Mouse (Mus musculus) ovary, postnatal 36 days (tissue): Measurements from ENCODE around the gene Lrrc28.
"Not testable (repeated sequence)": the region's sequence is repeated elsewhere in the genome, so short reads cannot be mapped to it uniquely, and the experiment has no call there.

Experiments
- DNase-seq: peaks from one replicate; pipeline ENCODE4 v3.0.0; 2022; ENCODE audit warnings: low spot score, mixed read lengths

The Lrrc28 gene

DNA sequence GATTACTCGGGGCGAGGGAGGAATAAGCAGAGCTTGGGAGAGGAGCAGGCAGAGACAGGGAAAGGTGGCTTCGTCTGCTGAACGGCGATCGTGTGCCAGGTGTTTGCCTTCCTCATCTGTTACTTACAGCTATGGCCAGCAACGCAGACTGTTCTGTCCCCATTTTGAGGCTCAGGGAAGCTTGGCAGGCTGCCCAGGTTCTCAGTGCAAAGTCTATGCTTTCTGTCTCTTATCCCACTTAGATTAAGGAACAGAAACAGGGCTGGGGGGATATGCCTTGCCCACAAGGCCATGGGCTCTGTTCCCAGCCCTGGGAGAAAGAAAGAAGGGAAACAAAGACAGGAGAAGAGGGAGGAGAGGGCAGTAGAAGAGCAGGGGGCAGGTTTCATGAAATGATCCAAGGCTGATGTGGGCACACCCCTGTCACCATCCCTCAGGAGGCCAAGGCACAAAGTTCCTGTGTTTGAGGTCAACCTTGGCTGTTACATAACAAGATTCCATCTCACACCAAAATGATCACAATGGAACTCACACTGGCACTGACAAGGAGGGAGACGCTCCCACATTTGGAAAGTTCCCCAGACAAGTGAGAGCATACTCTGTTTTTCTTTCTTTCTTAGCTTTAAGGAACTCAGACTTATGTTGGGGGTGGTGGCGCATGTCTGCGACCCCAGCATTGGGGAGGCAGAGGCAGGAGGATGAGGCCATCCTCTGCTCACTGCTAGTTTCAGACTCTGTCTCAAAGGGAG lies 116.8 kb downstream of the Lrrc28 start:
- DNase-seq = peak; percentile 82

DNA sequence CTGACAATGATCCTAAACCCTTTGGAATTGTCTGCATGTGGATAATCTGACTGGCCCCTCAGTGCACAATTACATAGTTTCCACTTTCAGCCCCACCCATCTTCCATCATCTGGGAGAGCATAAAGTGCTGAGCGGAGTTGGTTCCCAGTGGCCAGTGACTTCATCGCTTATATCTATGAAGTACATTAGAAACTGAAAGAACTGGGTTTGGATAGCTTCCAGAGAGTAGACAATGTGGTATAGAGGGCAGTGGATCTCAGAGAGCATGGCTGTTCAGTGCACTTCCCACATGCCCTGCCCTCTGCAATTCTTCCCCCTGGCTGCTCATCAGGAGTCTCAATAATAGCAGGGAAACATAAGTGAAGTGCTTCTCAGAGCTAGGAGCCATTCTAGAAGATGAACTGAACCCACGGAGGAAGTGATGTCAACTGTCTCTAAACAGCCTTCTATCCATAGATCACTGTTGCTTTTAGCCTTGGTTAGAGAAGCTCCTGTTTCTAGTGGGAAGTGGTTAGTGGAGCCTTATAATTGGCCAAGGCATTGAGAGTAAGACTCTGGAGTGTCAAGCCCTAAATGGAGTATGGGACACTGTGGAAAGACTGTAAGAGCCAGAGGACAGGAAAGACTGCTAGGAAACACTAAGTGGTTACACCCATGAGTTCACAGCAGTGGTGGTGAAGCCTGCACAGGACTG lies 119.0 kb downstream of the Lrrc28 start:
- no peak for DNase-seq

DNA sequence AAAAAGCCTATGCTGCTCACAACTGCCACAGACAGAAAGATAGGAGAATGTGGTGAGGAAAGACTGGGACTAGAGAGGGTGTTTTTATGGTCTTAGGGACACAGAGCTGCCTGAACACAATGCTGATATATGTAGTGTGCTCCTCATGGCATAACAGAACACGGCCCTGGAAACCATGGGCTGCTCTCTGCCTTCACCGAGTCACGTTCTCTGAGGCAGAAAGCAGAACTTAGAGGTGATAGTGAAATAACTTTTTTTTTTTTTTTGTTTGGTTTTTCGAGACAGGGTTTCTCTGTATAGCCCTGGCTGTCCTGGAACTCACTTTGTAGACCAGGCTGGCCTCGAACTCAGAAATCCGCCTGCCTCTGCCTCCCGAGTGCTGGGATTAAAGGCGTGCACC lies 121.0 kb downstream of the Lrrc28 start:
- DNase-seq = not testable (repeated sequence)

DNA sequence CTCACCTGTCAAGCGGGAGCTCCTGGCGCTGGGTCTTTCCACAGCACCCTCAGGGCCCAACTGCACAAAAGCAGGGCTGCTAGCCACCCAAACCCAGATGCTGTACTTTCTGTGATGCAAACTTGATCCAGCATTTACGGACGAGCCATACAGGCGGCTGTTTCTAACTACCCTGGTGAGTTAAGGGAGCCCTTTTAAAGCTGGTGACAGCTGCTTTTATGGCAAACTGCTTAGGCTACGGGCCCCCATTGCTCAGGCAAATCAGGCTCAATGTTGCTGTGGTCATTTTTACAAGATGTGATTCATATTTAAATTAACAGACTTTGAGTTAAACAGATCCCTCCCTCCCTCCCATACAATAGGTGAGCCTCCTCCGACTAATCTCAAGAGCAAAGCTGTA lies 121.7 kb downstream of the Lrrc28 start:
- no peak for DNase-seq

DNA sequence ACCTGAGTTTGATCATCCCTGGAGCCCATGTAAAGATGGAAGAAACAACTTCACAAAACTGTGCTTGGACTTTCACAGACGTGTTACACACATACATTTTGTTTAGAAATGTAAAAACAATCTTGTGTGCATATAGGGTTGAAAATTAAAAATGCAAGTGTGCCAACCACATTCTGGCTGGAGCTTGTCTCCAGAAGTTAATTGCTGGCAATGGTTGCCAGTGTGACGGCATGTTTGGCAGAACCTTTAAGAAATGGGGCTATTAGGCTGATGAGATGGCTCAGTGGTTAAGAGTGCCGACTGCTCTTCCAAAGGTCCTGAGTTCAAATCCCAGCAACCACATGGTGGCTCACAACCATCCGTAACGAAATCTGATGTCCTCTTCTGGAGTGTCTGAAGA lies 123.3 kb downstream of the Lrrc28 start:
- DNase-seq = not testable (repeated sequence)

DNA sequence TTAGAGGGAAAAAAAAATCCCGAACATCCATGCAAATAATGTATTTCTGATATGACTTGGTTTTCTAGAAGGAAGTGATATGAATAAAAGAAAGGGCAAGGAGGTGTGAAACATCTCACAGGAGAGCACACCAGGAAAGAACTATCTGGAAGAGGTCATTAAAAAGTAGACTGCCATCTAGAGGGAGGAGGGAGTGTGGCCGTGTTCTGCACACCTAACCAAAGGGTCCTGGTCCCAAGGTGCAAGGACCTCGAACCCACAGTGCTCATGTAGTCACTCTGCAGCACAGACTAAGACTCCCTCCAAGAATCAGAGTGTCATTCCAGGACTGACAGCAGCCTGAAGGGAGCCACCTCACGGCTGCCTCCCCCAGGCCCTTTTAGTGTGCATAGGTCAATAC lies 124.1 kb downstream of the Lrrc28 start:
- no peak for DNase-seq

DNA sequence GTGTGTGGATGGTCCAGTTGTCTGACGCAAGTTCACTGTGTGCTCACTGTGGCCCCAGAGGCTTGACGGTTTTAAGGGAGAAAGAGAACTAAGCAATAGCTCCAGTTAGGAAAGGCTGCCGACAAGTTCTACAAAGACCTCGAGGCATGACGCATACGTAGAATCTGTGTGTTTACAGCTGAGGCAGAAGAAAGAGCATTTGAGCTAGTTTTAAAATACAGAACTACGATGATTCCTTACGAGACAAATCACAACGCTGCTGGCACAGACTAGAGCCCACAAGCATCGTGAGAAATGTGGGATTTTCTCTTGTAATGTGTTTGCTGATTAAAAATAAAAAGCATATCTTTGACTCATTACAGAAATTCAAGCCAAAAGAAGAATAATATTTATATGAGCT lies 125.1 kb downstream of the Lrrc28 start:
- no peak for DNase-seq

DNA sequence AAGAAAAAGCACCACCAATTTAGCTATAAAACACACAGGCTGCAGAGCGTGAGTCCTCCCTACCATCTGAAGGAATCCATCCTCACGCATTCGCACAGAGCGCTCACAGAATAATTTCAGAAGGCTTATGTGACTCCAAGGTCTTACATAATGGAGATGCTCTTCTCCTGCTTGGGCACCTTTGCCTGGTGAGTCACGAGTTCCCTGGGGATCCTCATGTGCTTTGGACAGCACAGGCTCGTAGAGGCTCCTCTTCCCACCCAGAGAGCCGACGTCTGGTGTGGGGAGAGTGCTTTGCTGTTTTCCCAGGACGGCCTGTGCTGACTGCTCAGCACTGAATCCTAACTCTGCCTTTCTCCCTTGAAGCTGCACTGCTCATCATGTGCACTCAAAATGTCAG lies 129.4 kb downstream of the Lrrc28 start:
- no peak for DNase-seq

DNA sequence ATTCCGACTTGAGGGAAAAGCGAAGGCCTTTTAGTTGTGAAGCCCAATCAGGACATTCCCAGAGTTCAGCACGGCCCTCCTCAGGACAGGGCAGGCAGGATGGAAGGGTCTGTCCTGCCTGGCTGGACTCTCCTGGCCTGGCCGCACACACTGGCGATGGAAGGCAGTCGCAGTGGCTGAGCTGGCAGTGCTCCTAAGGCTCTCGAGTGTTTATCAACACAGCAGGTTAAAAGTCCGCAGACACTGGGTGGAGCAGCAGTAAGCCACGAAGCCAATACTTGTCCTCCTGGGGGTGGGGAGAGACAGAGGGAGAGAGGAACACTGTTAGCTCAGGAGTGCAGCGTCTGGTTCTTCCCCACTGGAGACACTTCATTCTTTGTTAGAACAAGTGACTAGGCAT lies 130.2 kb downstream of the Lrrc28 start:
- peak; percentile 20 for DNase-seq

DNA sequence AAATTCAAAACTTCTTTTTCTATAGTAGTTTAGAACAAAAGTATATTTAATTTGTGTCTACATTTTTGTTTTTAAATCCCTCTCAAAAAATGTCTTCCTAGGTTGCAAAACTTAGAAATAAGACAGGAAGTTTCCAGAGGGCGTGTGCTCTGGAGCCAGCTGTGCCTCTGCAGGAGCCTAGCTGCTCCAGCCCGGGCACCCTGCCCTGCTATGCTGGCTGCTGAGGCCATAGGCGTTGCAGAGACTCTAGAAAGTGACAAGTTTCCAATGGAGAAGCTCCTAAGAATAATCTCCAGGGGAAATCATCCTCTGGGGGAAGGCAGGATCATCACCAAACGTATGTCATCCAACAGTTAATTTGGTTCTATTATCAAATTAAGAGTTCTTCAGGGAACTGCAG lies 130.7 kb downstream of the Lrrc28 start:
- DNase-seq = peak; percentile 24

DNA sequence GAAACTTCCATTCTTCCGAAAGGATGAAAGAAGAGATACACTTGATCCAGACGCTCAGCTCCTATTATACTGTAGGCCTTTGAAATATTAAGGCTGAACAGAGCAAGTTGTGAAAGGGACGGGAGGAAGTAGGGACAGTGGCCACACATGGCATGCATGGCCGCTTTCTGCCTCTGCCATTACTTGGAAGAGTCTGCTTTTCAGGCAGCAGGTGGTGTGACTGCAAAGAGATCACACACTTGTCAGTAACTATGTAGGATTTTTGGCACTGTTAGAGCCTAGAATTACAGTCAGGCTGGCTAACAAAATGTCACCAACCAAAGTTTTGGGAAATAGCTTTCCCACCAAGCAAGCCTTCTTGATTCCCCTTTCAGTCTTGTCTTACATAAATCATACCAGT lies 131.4 kb downstream of the Lrrc28 start:
- no peak for DNase-seq

DNA sequence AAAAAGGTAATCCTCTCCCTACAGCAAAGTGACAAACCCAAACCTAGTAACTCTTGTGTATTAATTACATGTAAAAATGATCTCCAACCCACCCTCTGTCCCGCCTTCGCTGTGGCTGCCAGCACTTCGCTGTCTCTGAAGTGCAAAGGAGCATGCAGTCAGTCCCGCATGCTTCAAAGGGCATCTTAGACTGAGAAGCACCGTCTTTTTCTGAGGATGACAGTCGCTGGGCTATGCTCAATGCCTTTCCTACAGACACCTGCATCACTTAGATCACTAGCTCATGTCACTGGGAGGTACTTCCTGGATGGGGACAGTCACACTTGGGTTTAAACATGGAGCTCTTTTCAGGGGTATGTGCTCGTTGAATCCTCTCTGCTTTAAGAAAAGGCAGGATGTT lies 133.5 kb downstream of the Lrrc28 start:
- no peak for DNase-seq

DNA sequence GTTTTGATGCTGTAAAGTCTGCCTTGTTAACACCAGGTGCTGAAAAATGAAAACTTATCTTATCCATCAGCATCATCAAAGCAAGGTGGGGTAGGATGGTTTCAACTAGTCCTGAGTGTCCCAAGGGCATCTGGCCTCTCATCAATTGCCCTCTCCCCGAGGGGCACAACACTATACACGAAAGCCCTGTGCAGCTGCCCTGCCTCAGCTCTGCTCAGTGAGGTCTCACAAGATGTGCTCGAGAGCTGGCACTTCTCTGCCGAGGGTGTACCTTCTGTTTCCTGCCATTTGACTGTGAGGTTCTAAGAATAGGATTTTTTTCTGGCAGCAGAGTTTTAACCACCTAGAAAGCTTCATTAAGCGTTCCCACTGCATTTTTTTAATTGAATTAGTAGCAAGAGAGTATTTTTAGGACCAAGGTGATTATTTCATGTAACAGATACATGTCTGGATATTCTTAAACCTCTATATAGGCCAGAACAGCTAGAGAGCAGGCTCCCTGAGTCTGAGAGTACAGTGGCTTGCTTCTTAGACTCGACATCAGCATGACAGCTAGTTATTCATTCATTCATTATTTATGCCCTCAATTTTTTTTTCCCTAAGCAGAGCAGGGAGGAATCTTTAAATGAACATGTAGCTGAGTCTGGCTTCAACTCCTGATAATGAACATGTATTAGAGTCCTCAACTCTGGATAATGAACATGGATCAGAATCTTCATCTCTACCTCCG lies 141.6 kb downstream of the Lrrc28 start:
- DNase-seq = no peak

DNA sequence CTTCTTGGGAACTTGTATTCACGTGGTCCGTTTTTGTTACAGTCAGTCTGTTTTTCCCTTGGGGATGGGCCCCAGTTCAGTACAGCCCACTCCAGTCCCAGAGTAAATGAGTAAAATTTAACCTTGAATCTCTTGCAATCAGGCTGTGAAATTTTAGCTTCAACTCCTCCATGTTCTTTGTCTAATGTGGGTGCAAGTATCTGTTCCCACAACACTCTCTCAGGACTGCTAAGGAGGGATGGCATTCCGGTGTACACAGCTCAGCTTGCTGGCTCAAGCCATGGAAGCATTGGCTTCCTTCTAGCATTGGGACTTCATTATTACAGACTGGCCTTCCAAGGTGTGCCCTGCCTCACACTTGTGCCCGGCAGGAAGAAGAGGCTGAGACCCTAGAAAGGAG lies 142.4 kb downstream of the Lrrc28 start:
- no peak for DNase-seq

DNA sequence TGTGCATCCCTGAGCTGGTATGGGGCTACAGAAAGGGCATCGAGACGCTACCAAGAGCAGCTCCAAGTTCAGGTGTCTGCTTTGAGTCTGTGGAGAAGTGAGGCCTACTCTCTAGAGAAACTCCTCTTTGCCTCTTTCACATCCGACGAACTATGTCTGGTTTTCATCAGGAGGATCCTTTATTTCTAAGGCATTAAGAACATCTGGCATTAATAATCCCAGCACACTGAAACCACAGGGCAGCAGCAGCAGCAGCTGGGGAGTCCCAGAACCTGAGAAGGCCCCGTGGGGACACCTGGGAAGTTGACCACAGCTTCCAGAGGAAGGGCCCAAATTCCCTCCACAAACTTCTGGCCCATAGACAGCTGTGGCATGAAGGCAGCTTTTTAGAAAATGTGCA lies 144.2 kb downstream of the Lrrc28 start:
- DNase-seq = no peak

DNA sequence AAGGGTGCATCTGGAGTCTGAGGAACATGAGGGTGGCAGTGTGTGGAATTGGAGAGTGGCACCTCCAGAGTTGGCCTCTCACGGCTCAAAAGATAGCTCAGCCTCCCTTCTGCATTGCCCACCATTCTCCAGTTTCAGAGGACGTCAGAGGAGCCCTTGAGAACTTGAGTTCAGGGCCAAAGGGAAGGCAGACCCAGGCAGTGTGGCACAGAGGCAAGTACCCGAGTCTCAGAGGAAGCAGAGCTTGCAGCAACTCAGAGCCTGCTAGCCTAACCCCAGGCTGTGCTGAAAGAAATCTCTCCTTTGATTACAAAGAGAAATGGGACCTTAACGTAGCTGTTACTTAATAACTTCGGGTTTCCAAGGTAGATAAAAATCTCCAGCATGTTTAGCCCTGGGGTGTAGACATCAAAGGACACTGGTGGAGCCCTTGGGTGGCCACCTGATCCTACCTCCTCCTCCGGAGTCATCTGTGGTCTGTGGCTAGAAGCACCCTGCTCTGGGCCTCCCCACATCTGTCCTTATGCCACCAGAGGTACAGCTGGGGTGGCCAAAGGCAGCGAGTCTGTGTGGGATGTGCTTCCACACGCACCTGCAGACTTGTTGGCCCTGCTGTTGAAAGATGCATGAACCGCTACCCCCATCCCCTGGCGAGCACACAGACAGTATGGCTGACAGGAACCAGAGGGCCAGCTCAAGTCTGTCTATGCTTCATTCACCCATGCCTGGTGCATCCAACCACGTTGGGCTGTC lies 144.8 kb downstream of the Lrrc28 start:
- no peak for DNase-seq

DNA sequence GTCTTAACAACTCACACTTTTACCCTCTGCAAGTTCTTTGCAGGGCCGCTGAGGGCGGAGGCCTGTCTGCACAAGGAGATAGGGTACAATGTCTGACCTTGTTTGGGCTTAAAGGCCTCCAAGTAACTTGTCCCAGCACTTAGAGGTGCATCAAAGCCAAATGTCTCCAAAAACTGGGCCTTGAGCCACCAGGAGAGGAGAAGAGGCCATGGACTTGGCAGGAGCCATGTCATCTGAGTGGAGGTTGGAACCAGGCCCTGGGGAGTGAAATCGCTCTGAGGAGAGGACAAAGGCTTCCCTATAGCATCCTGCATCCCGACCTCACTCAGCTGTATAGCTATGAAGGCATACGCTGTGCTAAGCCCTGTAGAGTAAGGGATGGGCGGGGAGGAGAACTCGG lies 145.6 kb downstream of the Lrrc28 start:
- no peak for DNase-seq

DNA sequence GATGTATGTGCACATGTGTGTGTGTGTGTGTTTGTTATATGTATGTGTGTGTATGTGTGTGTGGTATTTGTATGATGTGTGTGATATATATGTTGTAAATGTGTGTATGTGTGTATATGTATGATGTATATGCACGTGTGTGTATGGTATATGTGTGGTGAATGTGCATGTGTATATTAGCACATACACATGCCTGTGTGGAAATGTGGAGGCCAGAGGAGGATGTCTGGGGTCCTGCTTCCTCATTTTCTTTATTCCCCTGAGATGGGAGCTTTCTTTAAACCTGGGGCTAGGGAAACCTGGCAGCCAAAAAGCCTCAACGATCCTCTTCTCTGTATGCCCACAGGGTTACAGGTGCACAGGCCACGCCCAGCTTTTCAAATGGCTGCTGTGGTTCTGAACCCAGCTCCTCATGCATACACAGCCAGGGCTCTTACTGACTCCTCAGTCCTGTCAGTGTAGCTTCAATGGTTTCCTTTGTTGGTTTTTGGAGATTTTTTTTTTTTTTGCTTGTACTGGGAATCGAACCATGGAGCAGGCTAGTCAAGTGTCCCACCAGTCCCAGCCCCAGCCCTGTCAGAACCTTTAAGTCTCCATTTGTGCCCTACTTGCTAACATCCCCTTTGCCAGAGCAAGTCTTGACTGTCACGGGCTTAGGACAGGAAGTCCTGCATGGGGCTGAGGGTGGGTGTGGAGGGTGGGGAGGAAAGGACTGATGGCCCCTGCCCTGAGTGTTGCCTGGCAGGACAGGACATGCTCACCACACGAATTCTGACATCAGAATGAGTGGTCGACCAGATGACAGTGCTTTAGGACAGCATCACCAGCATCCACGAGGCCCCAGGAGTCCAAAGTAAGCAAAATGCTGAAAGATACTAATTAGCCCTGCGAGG lies 151.0 kb downstream of the Lrrc28 start:
- no peak for DNase-seq

DNA sequence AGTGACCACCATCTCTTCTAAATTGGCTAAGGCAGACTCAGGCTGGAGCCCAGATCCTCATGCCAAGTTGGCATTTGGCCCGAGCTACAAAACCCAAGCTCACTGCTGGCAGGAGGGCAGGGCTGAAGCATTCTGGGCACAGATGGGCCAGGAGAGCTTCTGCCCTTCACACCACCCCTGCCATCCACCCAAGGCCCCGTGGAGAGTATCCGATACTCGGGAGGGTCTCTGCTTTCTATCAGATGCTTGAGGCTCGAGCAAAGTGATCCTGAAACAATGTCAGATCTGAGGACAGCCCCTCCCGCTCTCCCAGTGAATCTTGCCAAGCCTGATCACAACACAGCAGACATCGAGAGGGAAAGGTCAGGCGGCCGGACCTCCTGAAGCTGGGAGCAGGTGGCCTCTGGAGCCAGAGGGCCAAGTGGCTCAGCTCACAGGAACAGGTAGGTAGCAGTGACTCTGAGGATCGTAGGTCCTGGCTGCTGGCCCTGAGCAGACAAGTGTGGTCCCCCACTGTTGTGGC lies 157.1 kb downstream of the Lrrc28 start:
- peak; percentile 62 for DNase-seq

DNA sequence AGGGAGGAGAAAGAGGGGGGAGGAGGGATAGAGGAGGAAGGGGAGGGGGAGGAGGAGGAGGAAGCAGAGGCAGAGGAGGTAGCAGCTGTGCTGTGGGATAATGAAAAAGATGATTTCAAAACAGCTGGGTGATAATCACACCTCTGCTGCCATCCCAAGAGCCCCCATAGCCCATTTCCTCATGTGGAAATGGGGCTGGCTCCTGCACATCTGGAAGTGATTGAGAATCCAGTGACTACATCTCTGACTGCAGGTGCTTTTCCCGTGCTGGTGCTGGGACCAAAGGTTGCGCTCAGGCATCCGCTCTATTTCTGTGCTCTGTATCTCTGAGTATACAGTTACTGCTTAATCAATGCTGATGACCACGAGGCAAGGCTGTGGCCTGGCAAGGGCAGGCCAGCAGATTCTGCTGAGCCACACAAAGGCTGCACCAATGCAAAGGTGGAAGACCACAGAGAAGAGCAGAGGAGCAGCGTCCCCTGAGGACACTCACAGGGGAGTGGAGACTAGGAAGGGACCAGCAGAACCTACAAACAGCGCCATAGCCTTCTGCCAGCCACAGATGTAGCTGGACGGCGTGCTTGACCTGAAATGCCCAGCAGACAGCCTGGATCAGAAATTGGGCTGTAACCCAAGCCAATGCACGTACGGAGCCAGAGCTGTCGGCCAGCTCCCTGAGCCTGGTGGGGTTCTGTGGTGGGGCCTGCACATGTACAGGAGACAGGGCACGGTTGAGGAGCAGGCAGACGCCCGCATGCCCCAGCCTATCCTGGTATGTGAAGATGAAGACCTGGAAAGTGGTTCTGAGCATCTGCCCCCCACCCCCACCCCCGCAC lies 157.9 kb downstream of the Lrrc28 start:
- DNase-seq = no peak
